Mouse (Mus musculus): ENCODE data around the gene Lmna.

GRCm38 (mm10) chr3:88455588-88456264, 54.0 kb downstream of the Lmna start:
- TF ChIP-seq POLR2A (IDR thresholded peaks at IDR 0.05; ENCODE audit: low read depth, low read length) (peak; percentile 24; the same call in 1 of the 2 replicates), CTCF (IDR thresholded peaks at IDR 0.05; ENCODE audit: extremely low read depth, insufficient read length, insufficient replicate concordance, low read depth, low read length) (no peak)

Measured in small intestine, adult 2 months (tissue).